Mouse (Mus musculus) embryonic fibroblast, embryonic 13.5 days (primary cell): ENCODE results near the gene Gm8126. TPM values are rescaled to one million over a fixed set of nuclear protein-coding genes. Genes with fewer than 3 reads are reported as not detected.

Experiments
- polyA plus RNA-seq: library from polyadenylated mRNA; stranded (reverse); fragments of >200 nt; gene quantifications from 2 replicates; pipeline ENCODE4 v1.2.4, GENCODE M21; 2011; ENCODE audit warnings: low read depth; ENCODE audit not compliant: missing spikeins, insufficient read length

Gene Gm8126
- polyA plus RNA-seq, 1 experiment: not detected

Other genes starting within 250 kb of the Gm8126 start
- gene Gm10376, start 243.0 kb upstream of the Gm8126 start, polyA plus RNA-seq: not detected in 2 replicates
- gene Gm8094, start 182.0 kb upstream of the Gm8126 start, polyA plus RNA-seq: not detected in 2 replicates
- not detected in 2 replicates for gene Gm8104, start 158.0 kb upstream of the Gm8126 start, polyA plus RNA-seq
- not detected in 2 replicates for gene Gm7233, start 78.8 kb upstream of the Gm8126 start, polyA plus RNA-seq
- not detected in 2 replicates for gene Gm8122, start 23.3 kb upstream of the Gm8126 start, polyA plus RNA-seq
- gene Gm9732, start 16.4 kb downstream of the Gm8126 start, polyA plus RNA-seq: not detected in 2 replicates
- gene Gm8127, start 35.2 kb downstream of the Gm8126 start, polyA plus RNA-seq: not detected in 2 replicates
- gene 1700001F09Rik, start 89.2 kb downstream of the Gm8126 start, polyA plus RNA-seq: not detected in 2 replicates
- not detected in 2 replicates for gene Gm8138, start 157.7 kb downstream of the Gm8126 start, polyA plus RNA-seq